Mouse (Mus musculus) kidney, postnatal 14 days (tissue): ENCODE results near the gene Snca.
A peak's percentile ranks its signal among the peaks of the same experiment; 100 is the strongest.

ENCODE experiments used
- DNase-seq: peaks from one replicate; pipeline ENCODE4 v3.0.0; 2022; ENCODE audit warnings: mixed read lengths

The Snca gene

GRCm38 (mm10) chr6:60829282-60829891 is at the start of gene Snca:
TSS of gene Snca (minus strand) at chr6:60829855.
- DNase-seq, result peak; percentile 14

GRCm38 (mm10) chr6:60870126-60870525 is 40.5 kb upstream of the Snca start:
- no peak for DNase-seq

DNA sequence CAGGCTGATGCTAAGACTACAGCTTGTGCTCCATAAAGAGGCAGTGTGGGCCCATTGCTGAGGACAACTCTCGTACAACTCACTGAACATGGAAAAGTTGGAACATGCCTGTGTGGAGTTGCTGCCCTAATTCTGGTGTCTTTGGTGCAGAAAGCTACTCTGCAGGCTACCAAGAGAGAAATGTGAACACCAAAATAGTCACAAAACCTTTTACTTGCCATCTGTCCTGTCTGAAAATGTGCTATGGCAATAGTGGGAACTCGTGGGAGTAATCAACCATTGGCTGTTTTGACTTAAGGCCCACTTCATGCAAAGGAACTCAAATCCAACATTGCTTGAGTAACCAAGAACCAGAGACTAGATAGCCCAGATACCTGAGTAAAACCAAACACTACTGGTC is 26.9 kb upstream of the Snca start:
- no peak for DNase-seq

DNA sequence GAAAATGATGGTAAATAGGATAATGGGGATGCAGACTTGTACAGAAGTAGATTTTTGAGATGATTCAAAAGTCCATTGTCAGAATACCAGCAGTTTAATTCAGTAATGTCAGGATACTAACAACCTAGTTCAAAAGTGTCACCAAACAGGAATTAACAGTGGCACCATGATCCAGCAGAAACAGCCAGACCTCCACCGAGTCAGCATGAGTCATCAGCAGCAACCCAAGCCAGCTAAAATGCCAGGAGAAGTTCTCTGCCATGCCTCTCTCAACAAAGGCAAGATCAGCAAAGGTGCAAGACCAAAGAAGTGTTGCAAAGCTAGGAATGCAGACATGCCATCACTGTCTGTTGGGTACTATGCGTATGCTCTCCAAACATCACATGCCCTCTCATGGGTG is 22.0 kb upstream of the Snca start:
- no peak for DNase-seq

DNA sequence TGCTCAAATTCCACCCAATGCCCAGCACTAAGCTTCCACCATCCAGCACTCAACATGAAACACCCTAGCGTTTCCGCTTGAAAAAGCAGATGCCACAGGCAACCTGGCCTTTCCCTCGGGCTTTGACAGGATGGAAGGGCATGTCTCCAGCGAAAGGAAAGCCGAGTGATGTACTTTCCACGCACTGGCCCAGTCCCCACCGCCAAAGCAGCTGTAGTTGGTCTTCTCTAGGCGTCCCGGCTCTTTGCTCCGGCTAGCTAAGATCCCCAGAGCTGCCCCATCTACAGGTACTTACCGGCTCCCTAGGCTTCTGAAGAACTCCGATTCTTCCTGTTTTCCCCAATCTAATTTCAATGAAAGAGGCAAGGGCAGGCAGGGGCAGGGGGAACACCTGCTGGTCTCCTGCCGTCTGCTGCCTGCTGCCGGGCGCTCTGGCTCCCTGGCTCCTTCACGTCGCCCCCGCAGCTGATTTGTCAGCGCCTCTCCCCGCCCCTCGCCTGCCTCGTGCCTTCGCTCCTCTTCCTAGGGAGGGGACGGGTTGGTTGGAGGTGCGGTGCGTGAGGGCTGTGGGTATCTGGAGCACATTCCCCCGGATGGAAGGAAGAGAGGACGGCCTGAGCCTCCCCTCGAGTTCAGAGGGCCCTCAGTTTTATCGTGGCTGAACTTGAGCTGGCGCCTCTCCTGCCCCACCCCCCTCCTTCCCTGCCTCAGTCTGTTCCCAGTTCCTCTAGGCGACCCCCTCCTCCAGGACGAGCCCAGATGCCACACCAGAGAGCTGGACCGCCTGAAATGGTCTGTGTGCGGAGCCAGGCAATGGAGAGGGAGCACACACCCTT is 1.0 kb downstream of the Snca start:
- DNase-seq, result peak; percentile 48

DNA sequence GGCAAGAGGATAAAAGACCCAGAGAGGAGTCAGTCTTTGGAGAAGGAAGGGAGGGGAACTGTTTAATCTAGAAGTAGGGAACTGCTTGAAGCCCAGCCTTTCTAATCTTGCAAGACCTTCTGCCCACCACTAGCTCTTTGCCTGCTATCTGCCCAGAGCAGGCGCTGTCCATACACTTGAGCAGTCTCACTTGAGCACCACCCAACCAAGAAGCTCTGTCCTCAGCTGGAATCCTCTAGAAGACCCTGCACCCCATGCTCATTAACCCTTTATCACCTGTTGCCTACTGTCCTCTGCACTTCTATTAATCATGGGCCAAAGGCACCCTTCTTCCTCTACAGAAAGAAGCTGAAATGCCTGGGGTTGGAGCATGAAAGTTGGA is 1.6 kb downstream of the Snca start:
- DNase-seq, result no peak

GRCm38 (mm10) chr6:60827290-60827689 is 2.4 kb downstream of the Snca start:
- DNase-seq, result no peak

DNA sequence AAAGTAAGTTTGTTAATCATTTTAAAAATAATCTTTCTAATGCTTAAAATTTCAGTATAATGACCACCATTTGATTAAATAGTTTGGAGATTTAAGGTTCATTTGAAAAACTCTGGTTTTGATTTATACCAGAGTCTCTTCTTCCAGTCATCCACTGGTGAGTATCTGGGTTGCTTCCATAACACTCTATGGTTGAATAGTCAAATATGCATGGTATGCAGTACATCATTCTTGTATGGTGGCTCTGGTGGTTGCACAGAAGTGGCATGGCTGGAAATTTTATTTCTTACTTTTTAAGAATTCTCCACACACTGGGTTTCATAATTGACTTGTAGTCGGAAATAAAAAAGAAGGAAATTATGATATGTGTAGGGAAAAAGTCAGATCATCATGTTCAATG is 10.4 kb downstream of the Snca start:
- no peak for DNase-seq

DNA sequence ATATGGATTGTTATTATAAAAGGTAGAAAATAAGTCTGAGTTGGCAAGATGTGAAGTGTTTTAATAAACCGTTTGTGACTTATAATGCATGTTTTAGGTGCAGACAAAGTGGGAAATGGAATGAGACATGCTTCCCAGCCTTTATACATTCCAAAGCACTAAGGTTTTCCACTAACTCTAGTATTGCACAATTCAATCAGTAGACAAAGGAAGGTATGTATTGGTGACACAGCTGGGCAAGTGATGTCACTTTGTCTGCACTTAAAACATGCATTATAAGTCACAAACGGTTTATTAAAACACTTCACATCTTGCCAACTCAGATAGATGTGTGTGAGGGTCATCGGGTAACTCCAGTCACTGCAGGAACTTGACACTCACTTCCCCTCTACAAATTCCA is 16.1 kb downstream of the Snca start:
- DNase-seq, result no peak

GRCm38 (mm10) chr6:60798266-60798665 is 31.4 kb downstream of the Snca start:
- DNase-seq, result no peak

GRCm38 (mm10) chr6:60793659-60794365 is 35.8 kb downstream of the Snca start:
- no peak for DNase-seq

DNA sequence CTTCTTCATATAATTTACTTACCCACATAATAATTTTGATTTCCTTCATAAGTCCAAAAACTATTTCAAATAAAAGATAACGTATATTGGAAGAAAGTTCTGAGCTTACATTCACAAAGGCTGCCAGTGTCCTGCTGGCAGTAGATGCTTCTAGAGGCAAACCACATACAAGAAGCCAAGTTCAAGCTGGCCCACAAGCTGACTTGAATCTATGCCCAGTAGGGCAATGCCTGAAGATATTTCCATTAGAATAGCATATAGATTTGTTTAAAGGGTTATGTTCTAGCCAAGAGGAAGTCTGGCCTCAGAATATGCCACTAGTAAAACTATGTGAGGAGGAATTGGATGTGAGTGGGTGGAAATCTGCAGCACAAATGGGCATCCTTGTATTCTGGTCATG is 42.7 kb downstream of the Snca start:
- DNase-seq, result no peak

GRCm38 (mm10) chr6:60771899-60772298 is 57.8 kb downstream of the Snca start:
- no peak for DNase-seq

DNA sequence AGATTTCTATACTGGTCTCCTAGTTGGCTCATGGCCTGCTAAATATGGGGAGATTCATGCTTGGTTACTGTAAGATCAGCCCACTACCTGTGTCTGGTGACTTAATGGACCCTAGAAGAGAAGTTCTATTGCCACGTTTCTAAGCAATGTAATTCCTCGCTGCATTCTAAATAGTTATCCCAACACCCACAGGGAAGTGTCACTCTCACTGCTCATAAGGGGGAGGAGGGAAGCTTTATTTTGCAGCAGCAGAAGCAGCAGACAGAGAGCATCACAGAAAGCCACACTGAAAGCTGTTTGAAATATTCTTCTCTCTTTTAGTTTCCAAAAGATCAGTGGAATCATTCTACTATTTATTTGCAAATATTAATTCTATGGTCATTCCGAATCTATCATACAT is 64.0 kb downstream of the Snca start:
- no peak for DNase-seq

DNA sequence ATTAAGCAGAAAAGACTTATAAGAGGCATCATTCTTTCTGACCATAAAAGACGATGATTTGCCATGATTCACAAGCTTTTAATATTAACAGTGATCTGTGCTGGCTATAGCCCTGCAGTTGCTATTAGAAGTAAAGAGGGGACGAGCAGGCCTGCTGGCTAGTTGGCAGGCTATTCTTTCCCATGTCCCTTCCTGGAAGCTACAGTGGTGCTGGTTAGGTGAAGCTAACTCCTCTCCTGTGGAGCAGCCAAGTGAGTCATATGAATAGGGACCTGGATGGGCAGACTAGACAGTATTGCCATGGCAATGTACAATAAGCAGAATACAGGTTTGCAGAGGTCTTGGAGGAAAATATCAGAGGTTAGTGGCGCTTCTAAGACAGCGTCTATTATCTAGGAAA is 66.8 kb downstream of the Snca start:
- no peak for DNase-seq

DNA sequence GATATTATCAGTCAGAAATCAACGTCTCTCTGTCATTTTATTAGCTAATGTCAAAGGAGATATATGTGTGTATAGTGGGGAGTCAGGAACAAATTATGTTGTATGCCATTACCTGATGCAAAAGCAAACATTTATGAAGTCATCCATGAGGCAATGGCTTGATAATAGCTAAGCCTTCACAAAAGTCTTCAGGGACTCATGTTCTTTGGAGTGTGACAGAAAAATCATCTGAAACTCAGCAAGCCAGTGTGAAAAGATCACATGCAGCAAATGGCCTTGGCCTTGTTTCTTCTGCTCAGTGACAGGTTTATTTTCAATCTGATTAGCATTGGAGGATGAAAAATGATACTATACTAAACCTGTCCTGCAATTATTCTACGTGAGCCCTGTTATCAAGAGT is 67.9 kb downstream of the Snca start:
- no peak for DNase-seq

- no peak for DNase-seq
These were observed 74.7 kb downstream of the Snca start for GRCm38 (mm10) chr6:60754975-60755374.

DNA sequence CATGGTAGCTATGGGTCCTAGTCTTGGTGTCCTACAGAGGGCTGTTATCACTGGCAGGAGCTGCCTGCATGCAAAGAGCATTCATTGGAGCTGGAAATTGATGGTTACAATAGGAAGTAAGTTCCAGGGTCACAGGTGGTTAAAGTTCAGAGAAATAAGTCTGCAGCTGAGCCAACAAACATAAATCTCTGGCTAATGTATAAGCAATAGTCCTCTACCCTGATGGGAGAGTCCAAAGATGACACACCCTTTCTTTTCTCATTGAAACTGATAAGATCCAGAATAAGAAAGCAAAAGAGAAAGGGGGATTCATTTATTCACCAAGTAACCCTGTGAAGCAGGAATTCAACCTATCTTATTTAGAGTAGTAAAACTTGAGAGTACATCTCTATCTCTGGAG is 83.7 kb downstream of the Snca start:
- DNase-seq, result no peak

- DNase-seq, result no peak
These were observed 88.1 kb downstream of the Snca start for GRCm38 (mm10) chr6:60741427-60742071.

GRCm38 (mm10) chr6:60739776-60740175 is 89.9 kb downstream of the Snca start:
- no peak for DNase-seq

DNA sequence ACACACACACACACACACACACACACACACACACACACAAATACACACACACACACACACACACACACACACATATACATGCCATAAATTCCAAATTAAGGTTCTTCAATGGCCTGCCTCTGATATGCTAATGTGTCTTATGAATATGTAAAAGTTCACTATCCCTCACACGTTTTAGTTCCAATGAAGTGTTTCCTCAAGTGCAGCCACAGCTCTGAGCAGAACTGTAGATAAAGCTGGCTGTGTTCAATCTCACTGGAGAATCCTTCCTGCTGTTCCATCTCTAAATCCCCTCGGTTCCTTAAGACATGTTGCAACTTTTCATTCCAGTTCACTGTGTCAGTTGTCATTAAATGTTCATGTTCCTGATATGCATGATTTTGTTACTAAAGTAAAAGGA is 98.5 kb downstream of the Snca start:
- DNase-seq, result no peak

DNA sequence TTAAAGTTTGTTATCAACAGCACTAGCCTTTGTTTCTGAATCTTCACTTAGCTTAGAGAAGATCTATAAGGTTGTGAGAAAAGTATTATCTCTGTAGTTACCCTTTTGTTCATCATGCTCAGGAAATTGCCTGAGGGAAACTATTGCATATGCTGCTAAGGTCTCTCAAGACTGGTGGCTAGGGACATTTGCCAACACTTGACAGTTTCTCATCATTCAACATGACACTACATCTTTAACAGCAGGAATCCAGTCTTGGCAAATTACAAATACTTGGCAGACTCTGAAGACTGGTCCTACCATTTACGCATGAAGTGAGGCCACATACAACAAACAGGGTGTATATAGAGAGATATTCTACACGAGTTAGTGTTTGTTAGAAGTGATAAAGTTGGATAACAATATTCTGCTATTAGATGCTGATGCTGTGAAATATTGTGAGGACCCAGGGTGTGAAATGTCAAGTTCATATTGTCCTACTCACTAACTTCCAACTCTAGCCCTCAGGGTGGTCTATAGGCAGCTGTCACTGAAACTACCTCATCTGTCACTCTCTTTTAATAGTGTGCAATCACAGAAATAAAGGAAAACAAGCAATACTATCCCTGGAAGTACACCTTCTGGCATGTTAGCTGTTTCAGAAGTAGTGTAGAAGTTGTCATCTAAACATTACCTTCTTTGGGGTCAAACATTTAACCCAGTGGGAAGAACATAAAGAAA is 105.4 kb downstream of the Snca start:
- DNase-seq, result no peak

DNA sequence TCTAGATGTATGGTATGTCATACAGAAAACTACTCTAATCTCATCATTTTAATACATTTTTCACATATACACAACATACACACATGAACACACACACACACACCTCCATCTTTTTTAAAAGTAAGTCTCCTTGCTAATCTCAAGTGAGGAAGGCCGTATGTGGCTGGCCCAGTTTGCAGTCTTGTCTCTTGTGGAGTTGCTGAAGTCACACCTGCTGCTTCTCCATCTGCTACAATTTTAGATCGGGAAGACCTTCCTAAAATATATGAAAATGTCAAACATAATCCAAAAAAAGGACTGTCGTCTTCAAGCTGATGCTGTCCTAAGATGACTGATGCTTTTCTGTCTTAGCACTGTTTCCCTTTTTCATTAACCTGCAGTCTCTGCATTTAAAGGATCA is 112.1 kb downstream of the Snca start:
- DNase-seq, result no peak
